Mouse (Mus musculus): Measurements from ENCODE around the gene Tomm22. TPM values are rescaled to one million over a fixed set of nuclear protein-coding genes. Genes with fewer than 3 reads are reported as not detected.

The Tomm22 gene
- polyA plus RNA-seq, 1 experiment, result 120 TPM

DNA sequence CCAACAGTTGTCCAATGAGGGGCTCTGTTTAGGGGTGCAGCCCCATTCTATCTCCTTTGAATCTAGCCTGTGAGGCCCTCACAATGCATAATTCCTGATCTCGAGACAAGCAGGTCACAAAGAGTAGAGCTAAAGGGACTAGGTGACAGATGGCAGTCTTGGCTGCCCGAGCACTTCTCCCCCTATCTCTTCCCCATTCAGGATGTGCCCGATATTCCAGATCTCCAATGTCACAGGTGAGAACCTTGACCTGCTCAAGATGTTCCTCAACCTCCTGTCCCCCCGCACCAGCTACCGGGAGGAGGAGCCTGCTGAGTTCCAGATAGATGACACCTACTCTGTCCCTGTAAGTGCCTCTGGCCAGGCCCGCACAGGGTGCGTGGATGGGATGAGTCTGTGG, 45.0 kb downstream of the Tomm22 start:
- H3K4me1 ChIP-seq, result peaks cover 63% of the 10 kb centered on the region
- H3K4me3 ChIP-seq (replicated peaks), result peak overlapping the region; percentile 43
- TF ChIP-seq FLI1 (IDR thresholded peaks at IDR 0.05; ENCODE audit: low read length), result no peak
- no peak for TF ChIP-seq GATA1 (IDR thresholded peaks at IDR 0.05; ENCODE audit: borderline replicate concordance, low read length)
- no peaks in the 10 kb centered on the region for H3K27me3 ChIP-seq (replicated peaks)
- peaks cover 98% of the 10 kb centered on the region for H3K36me3 ChIP-seq (replicated peaks; ENCODE audit: low read length)
- no peaks in the 10 kb centered on the region for H3K9me3 ChIP-seq

DNA sequence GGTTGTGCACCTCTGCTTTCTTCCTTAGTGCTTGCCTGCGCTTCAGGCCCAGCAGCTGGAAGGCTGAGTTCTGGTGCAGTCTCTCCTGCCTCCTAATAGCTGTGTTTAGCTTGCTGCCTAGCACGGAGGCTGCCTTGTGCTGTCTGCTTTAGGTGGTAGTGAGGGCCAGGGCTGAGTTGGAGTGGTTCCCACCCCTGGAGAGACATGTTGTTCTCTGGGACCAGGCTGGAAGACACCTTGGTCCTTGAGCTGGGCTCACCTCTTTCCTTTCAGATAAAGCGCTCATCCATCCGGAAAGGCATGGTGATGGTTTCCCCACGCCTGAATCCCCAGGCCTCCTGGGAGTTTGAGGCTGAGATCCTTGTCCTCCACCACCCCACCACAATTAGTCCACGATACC, 46.0 kb downstream of the Tomm22 start:
- Histone ChIP-seq H3K4me3 (replicated peaks) (no peak overlapping the region), H3K27me3 (replicated peaks) (no peaks in the 10 kb centered on the region), H3K36me3 (replicated peaks; ENCODE audit: low read length) (peaks cover 97% of the 10 kb centered on the region), H3K4me1 (peaks cover 66% of the 10 kb centered on the region), H3K9me3 (no peaks in the 10 kb centered on the region)
- TF ChIP-seq GATA1 (IDR thresholded peaks at IDR 0.05; ENCODE audit: borderline replicate concordance, low read length) (no peak), FLI1 (IDR thresholded peaks at IDR 0.05; ENCODE audit: low read length) (no peak)

DNA sequence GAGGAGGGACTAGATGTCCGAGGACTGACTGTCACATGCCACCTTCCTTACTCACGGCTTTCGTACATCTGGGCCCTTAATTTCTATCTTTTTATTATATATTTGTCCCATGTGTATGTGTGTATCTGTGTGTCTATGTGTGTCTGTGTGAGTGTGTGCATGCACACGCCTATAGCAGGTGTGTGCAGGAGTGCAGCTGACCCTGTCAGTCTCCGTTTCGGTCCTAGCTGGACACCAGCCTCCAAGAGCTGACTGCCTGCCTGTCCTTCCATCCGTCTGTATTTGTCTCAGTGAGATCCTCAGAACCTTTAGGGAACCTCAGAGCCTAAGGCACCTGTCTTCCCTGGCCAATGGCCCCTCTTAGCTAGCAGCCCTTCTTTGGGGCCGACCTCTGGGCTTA, 49.6 kb downstream of the Tomm22 start:
- no peak overlapping the region for H3K4me3 ChIP-seq (replicated peaks)
- H3K4me1 ChIP-seq, result peaks cover 71% of the 10 kb centered on the region
- TF ChIP-seq FLI1 (IDR thresholded peaks at IDR 0.05; ENCODE audit: low read length) (no peak), GATA1 (IDR thresholded peaks at IDR 0.05; ENCODE audit: borderline replicate concordance, low read length) (no peak)
- H3K36me3 ChIP-seq (replicated peaks; ENCODE audit: low read length), result peaks cover 93% of the 10 kb centered on the region
- no peaks in the 10 kb centered on the region for H3K27me3 ChIP-seq (replicated peaks)
- no peaks in the 10 kb centered on the region for H3K9me3 ChIP-seq

DNA sequence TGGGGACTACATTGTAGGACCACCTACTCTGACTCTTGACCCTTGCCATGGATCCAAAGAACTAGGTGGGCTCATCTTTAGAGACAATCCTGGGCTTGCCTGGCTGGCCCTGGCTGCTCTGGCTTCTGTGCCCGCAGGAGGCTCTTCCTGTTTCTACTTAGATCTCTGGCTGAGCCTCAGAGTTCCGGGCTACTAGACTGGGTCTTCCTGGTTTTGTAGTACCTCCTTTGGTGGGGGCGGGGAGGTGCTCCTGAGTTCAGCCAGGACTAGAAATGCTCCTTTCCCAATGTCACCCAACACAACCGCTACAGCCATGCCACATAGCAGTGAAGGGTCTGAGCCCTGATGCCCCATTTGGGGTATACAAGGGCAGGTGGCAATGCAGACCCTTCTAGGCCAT, 50.1 kb downstream of the Tomm22 start:
- peaks cover 93% of the 10 kb centered on the region for H3K36me3 ChIP-seq (replicated peaks; ENCODE audit: low read length)
- H3K9me3 ChIP-seq, result no peaks in the 10 kb centered on the region
- no peaks in the 10 kb centered on the region for H3K27me3 ChIP-seq (replicated peaks)
- no peak overlapping the region for H3K4me3 ChIP-seq (replicated peaks)
- TF ChIP-seq FLI1 (IDR thresholded peaks at IDR 0.05; ENCODE audit: low read length), result no peak
- TF ChIP-seq GATA1 (IDR thresholded peaks at IDR 0.05; ENCODE audit: borderline replicate concordance, low read length), result no peak
- H3K4me1 ChIP-seq, result peaks cover 67% of the 10 kb centered on the region

Other genes with a start within 250 kb of the Tomm22 start
- 77.4 and 115 TPM in 2 replicates for gene Csnk1e, start 215.3 kb upstream of the Tomm22 start, polyA plus RNA-seq (2012; ENCODE audit: insufficient read depth, low replicate concordance)
- gene Kcnj4, start 165.6 kb upstream of the Tomm22 start, polyA plus RNA-seq (2012; ENCODE audit: insufficient read depth, low replicate concordance), result not detected in 2 replicates
- gene Kdelr3, start 154.4 kb upstream of the Tomm22 start, polyA plus RNA-seq (2012; ENCODE audit: insufficient read depth, low replicate concordance), result not detected in 2 replicates
- 12.7 and 14.2 TPM in 2 replicates for gene Ddx17, start 124.1 kb upstream of the Tomm22 start, polyA plus RNA-seq (2012; ENCODE audit: insufficient read depth, low replicate concordance)
- not detected in 2 replicates for gene Dmc1, start 65.8 kb upstream of the Tomm22 start, polyA plus RNA-seq (2012; ENCODE audit: insufficient read depth, low replicate concordance)
- gene Fam227a, start 11.9 kb upstream of the Tomm22 start, polyA plus RNA-seq (2012; ENCODE audit: insufficient read depth, low replicate concordance), result 0.38 and 2.9 TPM in 2 replicates
- gene Cby1, start 11.7 kb upstream of the Tomm22 start, polyA plus RNA-seq (2012; ENCODE audit: insufficient read depth, low replicate concordance), result 122 and 127 TPM in 2 replicates
- 5.4 and 16.7 TPM in 2 replicates for gene Josd1, start 17.1 kb downstream of the Tomm22 start, polyA plus RNA-seq (2012; ENCODE audit: insufficient read depth, low replicate concordance)
- gene Gtpbp1, start 20.0 kb downstream of the Tomm22 start, polyA plus RNA-seq (2012; ENCODE audit: insufficient read depth, low replicate concordance), result 42.4 and 70.4 TPM in 2 replicates
- gene Sun2, start 71.7 kb downstream of the Tomm22 start, polyA plus RNA-seq (2012; ENCODE audit: insufficient read depth, low replicate concordance), result 27.2 and 34.9 TPM in 2 replicates
- 23.4 and 30.0 TPM in 2 replicates for gene Dnal4, start 107.0 kb downstream of the Tomm22 start, polyA plus RNA-seq (2012; ENCODE audit: insufficient read depth, low replicate concordance)
- gene Nptxr, start 133.9 kb downstream of the Tomm22 start, polyA plus RNA-seq (2012; ENCODE audit: insufficient read depth, low replicate concordance), result 0.03 TPM in 1 of 2 replicates, not detected in the other
- gene Npcd, start 163.4 kb downstream of the Tomm22 start, polyA plus RNA-seq (2012; ENCODE audit: insufficient read depth, low replicate concordance), result 0.09 TPM in 1 of 2 replicates, not detected in the other
- 17.1 and 24.0 TPM in 2 replicates for gene Cbx6, start 163.8 kb downstream of the Tomm22 start, polyA plus RNA-seq (2012; ENCODE audit: insufficient read depth, low replicate concordance)
- gene Apobec3, start 220.8 kb downstream of the Tomm22 start, polyA plus RNA-seq (2012; ENCODE audit: insufficient read depth, low replicate concordance), result 0.81 and 1.1 TPM in 2 replicates

Measured in megakaryocyte, embryonic 14.5 days (primary cell).